Mouse (Mus musculus): Measurements from ENCODE around the gene Acbd3. TPM values are rescaled to one million over a fixed set of nuclear protein-coding genes. Genes with fewer than 3 reads are reported as not detected.

The Acbd3 gene
- polyA plus RNA-seq, 1 experiment from 2014 or later: 27.0 TPM

- no peak for ATAC-seq (ENCODE audit: insufficient read depth)
- H3K4me2 ChIP-seq: no peak overlapping the region
Measured at GRCm38 (mm10) chr1:180729231-180729630, 3.4 kb downstream of the Acbd3 start.

GRCm38 (mm10) chr1:180747827-180748226 is 22.0 kb downstream of the Acbd3 start:
- Histone ChIP-seq H3K9ac (no peak overlapping the region), H3K27ac (ENCODE audit: low read depth) (no peak overlapping the region), H3K4me2 (no peak overlapping the region), H3K9me3 (ENCODE audit: low read depth, low read length) (no peaks in the 10 kb centered on the region), H3K36me3 (ENCODE audit: insufficient read depth) (peaks cover 83% of the 10 kb centered on the region), H3K4me3 (ENCODE audit: low read depth, low read length) (no peak overlapping the region), H3K4me1 (ENCODE audit: insufficient read depth) (no peaks in the 10 kb centered on the region), H3K27me3 (ENCODE audit: insufficient read depth, low read length) (no peaks in the 10 kb centered on the region)
- no peak for TF ChIP-seq CTCF (IDR thresholded peaks at IDR 0.05; ENCODE audit: low read depth)
- ATAC-seq (ENCODE audit: insufficient read depth) (no peak), DNase-seq (no peak)

More at GRCm38 (mm10) chr1:180729231-180729630, 3.4 kb downstream of the Acbd3 start:
- no peak overlapping the region for H3K27ac ChIP-seq (ENCODE audit: low read depth)
- 86% methylated on average over 3 of the region's 3 CpGs for WGBS
- no peak overlapping the region for H3K4me3 ChIP-seq (ENCODE audit: low read depth, low read length)
- no peak overlapping the region for H3K9ac ChIP-seq
- H3K9me3 ChIP-seq (ENCODE audit: low read depth, low read length): no peaks in the 10 kb centered on the region
- TF ChIP-seq CTCF (IDR thresholded peaks at IDR 0.05; ENCODE audit: low read depth): no peak
- peaks cover 11% of the 10 kb centered on the region for H3K4me1 ChIP-seq (ENCODE audit: insufficient read depth)
- no peak for DNase-seq
- H3K36me3 ChIP-seq (ENCODE audit: insufficient read depth): peaks cover 6% of the 10 kb centered on the region
- no peaks in the 10 kb centered on the region for H3K27me3 ChIP-seq (ENCODE audit: insufficient read depth, low read length)

GRCm38 (mm10) chr1:180752115-180752514 is 26.3 kb downstream of the Acbd3 start:
- Histone ChIP-seq H3K4me1 (ENCODE audit: insufficient read depth) (no peaks in the 10 kb centered on the region), H3K9ac (no peak overlapping the region), H3K4me3 (ENCODE audit: low read depth, low read length) (no peak overlapping the region), H3K9me3 (ENCODE audit: low read depth, low read length) (no peaks in the 10 kb centered on the region), H3K27me3 (ENCODE audit: insufficient read depth, low read length) (no peaks in the 10 kb centered on the region), H3K27ac (ENCODE audit: low read depth) (no peak overlapping the region), H3K36me3 (ENCODE audit: insufficient read depth) (peaks cover 70% of the 10 kb centered on the region), H3K4me2 (no peak overlapping the region)
- TF ChIP-seq CTCF (IDR thresholded peaks at IDR 0.05; ENCODE audit: low read depth): no peak
- WGBS: 93% methylated on average over 11 of the region's 11 CpGs
- no peak for DNase-seq
- ATAC-seq (ENCODE audit: insufficient read depth): no peak

GRCm38 (mm10) chr1:180754376-180754775 is 28.5 kb downstream of the Acbd3 start:
- no peak overlapping the region for H3K4me2 ChIP-seq
- 85% methylated on average over 8 of the region's 8 CpGs for WGBS
- no peak for TF ChIP-seq CTCF (IDR thresholded peaks at IDR 0.05; ENCODE audit: low read depth)
- peaks cover 50% of the 10 kb centered on the region for H3K36me3 ChIP-seq (ENCODE audit: insufficient read depth)
- H3K9ac ChIP-seq: no peak overlapping the region
- H3K4me1 ChIP-seq (ENCODE audit: insufficient read depth): no peaks in the 10 kb centered on the region
- no peak for ATAC-seq (ENCODE audit: insufficient read depth)
- DNase-seq: no peak
- H3K9me3 ChIP-seq (ENCODE audit: low read depth, low read length): no peaks in the 10 kb centered on the region
- H3K27me3 ChIP-seq (ENCODE audit: insufficient read depth, low read length): no peaks in the 10 kb centered on the region
- H3K27ac ChIP-seq (ENCODE audit: low read depth): no peak overlapping the region
- H3K4me3 ChIP-seq (ENCODE audit: low read depth, low read length): no peak overlapping the region

GRCm38 (mm10) chr1:180756711-180757110 is 30.9 kb downstream of the Acbd3 start:
- Histone ChIP-seq H3K27ac (ENCODE audit: low read depth) (no peak overlapping the region), H3K4me2 (no peak overlapping the region), H3K4me3 (ENCODE audit: low read depth, low read length) (no peak overlapping the region), H3K27me3 (ENCODE audit: insufficient read depth, low read length) (no peaks in the 10 kb centered on the region), H3K36me3 (ENCODE audit: insufficient read depth) (peaks cover 36% of the 10 kb centered on the region), H3K9ac (no peak overlapping the region), H3K9me3 (ENCODE audit: low read depth, low read length) (no peaks in the 10 kb centered on the region), H3K4me1 (ENCODE audit: insufficient read depth) (no peaks in the 10 kb centered on the region)
- DNase-seq (no peak), ATAC-seq (ENCODE audit: insufficient read depth) (no peak)
- 89% methylated on average over 2 of the region's 2 CpGs for WGBS
- TF ChIP-seq CTCF (IDR thresholded peaks at IDR 0.05; ENCODE audit: low read depth): no peak

GRCm38 (mm10) chr1:180757252-180757955 is 31.6 kb downstream of the Acbd3 start:
- no peak overlapping the region for H3K4me3 ChIP-seq (ENCODE audit: low read depth, low read length)
- no peak; the same call in 1 of the 2 replicates for ATAC-seq (ENCODE audit: insufficient read depth)

GRCm38 (mm10) chr1:180757956-180758520 is 32.2 kb downstream of the Acbd3 start:
- Histone ChIP-seq H3K4me2 (no peak overlapping the region), H3K4me3 (ENCODE audit: low read depth, low read length) (no peak overlapping the region), H3K9ac (no peak overlapping the region), H3K27ac (ENCODE audit: low read depth) (no peak overlapping the region), H3K9me3 (ENCODE audit: low read depth, low read length) (no peaks in the 10 kb centered on the region), H3K4me1 (ENCODE audit: insufficient read depth) (no peaks in the 10 kb centered on the region), H3K27me3 (ENCODE audit: insufficient read depth, low read length) (no peaks in the 10 kb centered on the region; the same call in 1 of the 2 replicates), H3K36me3 (ENCODE audit: insufficient read depth) (peaks cover 23% of the 10 kb centered on the region)
- ATAC-seq (ENCODE audit: insufficient read depth): peak; percentile 36; the same call in 1 of the 2 replicates
- TF ChIP-seq CTCF (IDR thresholded peaks at IDR 0.05; ENCODE audit: low read depth): no peak
- WGBS: 82% methylated on average over 7 of the region's 7 CpGs
- DNase-seq: no peak

More at GRCm38 (mm10) chr1:180757252-180757955, 31.6 kb downstream of the Acbd3 start:
- Histone ChIP-seq H3K4me2 (no peak overlapping the region), H3K27me3 (ENCODE audit: insufficient read depth, low read length) (no peaks in the 10 kb centered on the region), H3K9ac (no peak overlapping the region), H3K9me3 (ENCODE audit: low read depth, low read length) (no peaks in the 10 kb centered on the region), H3K27ac (ENCODE audit: low read depth) (no peak overlapping the region), H3K4me1 (ENCODE audit: insufficient read depth) (no peaks in the 10 kb centered on the region), H3K36me3 (ENCODE audit: insufficient read depth) (peaks cover 29% of the 10 kb centered on the region)
- TF ChIP-seq CTCF (IDR thresholded peaks at IDR 0.05; ENCODE audit: low read depth): peak; percentile 25; the same call in 1 of the 2 replicates
- WGBS: 73% methylated on average over 3 of the region's 3 CpGs
- no peak for DNase-seq
